Mouse (Mus musculus): Measurements from ENCODE around the gene Dbndd2. TPM values are rescaled to one million over a fixed set of nuclear protein-coding genes. Genes with fewer than 3 reads are reported as not detected.

The Dbndd2 gene
- 100 to 1,000 TPM; 108 to 110 TPM for total RNA-seq (2021)

- DNase-seq = no peak
Measured at GRCm38 (mm10) chr2:164485681-164486257, at the start of gene Dbndd2. Dbndd2 (plus strand) TSS chr2:164486106.

GRCm38 (mm10) chr2:164436215-164436913 is 49.5 kb upstream of the Dbndd2 start:
- DNase-seq = peak; percentile 50 to 55

GRCm38 (mm10) chr2:164436961-164437360 is 48.9 kb upstream of the Dbndd2 start:
- DNase-seq = no peak

GRCm38 (mm10) chr2:164437710-164438109 is 48.2 kb upstream of the Dbndd2 start:
- no peak for DNase-seq

- DNase-seq = no peak
Measured at GRCm38 (mm10) chr2:164438257-164438656, 47.6 kb upstream of the Dbndd2 start.

GRCm38 (mm10) chr2:164439001-164439421 is 46.9 kb upstream of the Dbndd2 start:
- peak; percentile 58 to 64 for DNase-seq

GRCm38 (mm10) chr2:164440314-164440713 is 45.6 kb upstream of the Dbndd2 start:
- no peak for DNase-seq

- no peak for DNase-seq
Measured at GRCm38 (mm10) chr2:164441155-164441554, 44.8 kb upstream of the Dbndd2 start.

- no peak for DNase-seq
Measured at GRCm38 (mm10) chr2:164441731-164442130, 44.2 kb upstream of the Dbndd2 start.

- no peak for DNase-seq
Measured at GRCm38 (mm10) chr2:164442315-164443050, 43.4 kb upstream of the Dbndd2 start.

GRCm38 (mm10) chr2:164443051-164443437 is 42.9 kb upstream of the Dbndd2 start:
- peak; percentile 74 to 75 for DNase-seq

- DNase-seq = no peak
Measured at GRCm38 (mm10) chr2:164443460-164444000, 42.4 kb upstream of the Dbndd2 start, which contains the start of gene Sdc4. Sdc4 (minus strand) TSS chr2:164443887.

GRCm38 (mm10) chr2:164444701-164445100 is 41.2 kb upstream of the Dbndd2 start:
- no peak for DNase-seq

GRCm38 (mm10) chr2:164445399-164446085 is 40.4 kb upstream of the Dbndd2 start:
- no peak for DNase-seq

- DNase-seq = no peak
Measured at GRCm38 (mm10) chr2:164446086-164446469, 39.8 kb upstream of the Dbndd2 start.

GRCm38 (mm10) chr2:164448140-164448539 is 37.8 kb upstream of the Dbndd2 start:
- DNase-seq = no peak

- DNase-seq = no peak
Measured at GRCm38 (mm10) chr2:164448921-164449320, 37.0 kb upstream of the Dbndd2 start.

GRCm38 (mm10) chr2:164449341-164450042 is 36.4 kb upstream of the Dbndd2 start:
- DNase-seq = no peak

- no peak for DNase-seq
Measured at GRCm38 (mm10) chr2:164452000-164452676, 33.8 kb upstream of the Dbndd2 start.

GRCm38 (mm10) chr2:164453047-164453757 is 32.7 kb upstream of the Dbndd2 start:
- no peak for DNase-seq

Data from layer of hippocampus, postnatal 36 days (tissue).